Mouse (Mus musculus): Measurements from ENCODE around the gene Fam71e1.

Gene Fam71e1

GRCm38 (mm10) chr7:44535657-44536589 lies 39.5 kb downstream of the Fam71e1 start:
- no peak for DNase-seq

GRCm38 (mm10) chr7:44536590-44536968 lies 40.2 kb downstream of the Fam71e1 start:
- peak; percentile 79 to 88 for DNase-seq

GRCm38 (mm10) chr7:44537009-44537408 lies 40.6 kb downstream of the Fam71e1 start:
- DNase-seq: no peak

- DNase-seq: peak; percentile 73 to 78
Measured at GRCm38 (mm10) chr7:44537496-44537895, 41.1 kb downstream of the Fam71e1 start.

GRCm38 (mm10) chr7:44538756-44539624 lies 42.6 kb downstream of the Fam71e1 start:
- DNase-seq: no peak

GRCm38 (mm10) chr7:44542555-44542954 lies 46.2 kb downstream of the Fam71e1 start:
- no peak for DNase-seq

GRCm38 (mm10) chr7:44543071-44543470 lies 46.7 kb downstream of the Fam71e1 start:
- no peak for DNase-seq

GRCm38 (mm10) chr7:44546274-44546673 lies 49.9 kb downstream of the Fam71e1 start:
- no peak for DNase-seq

- no peak for DNase-seq
Measured at GRCm38 (mm10) chr7:44547041-44547440, 50.7 kb downstream of the Fam71e1 start.

GRCm38 (mm10) chr7:44547725-44548124 lies 51.3 kb downstream of the Fam71e1 start:
- DNase-seq: no peak

GRCm38 (mm10) chr7:44548497-44549087 lies 52.2 kb downstream of the Fam71e1 start, which contains the start of gene Pold1:
TSS of gene Pold1 (minus strand) at chr7:44548849.
- DNase-seq: peak; percentile 99

GRCm38 (mm10) chr7:44549621-44550408 lies 53.4 kb downstream of the Fam71e1 start:
- DNase-seq: no peak

GRCm38 (mm10) chr7:44550409-44550678 lies 54.0 kb downstream of the Fam71e1 start:
- DNase-seq: no peak
